Mouse (Mus musculus) R1 (cell line): Measurements from ENCODE around the gene Csta1.
"Not testable (repeated sequence)": the region's sequence is repeated elsewhere in the genome, so short reads cannot be mapped to it uniquely, and the experiment has no call there.

Experiments
- DNase-seq: peaks from one replicate; pipeline ENCODE4 v3.0.0-alpha.2; 2018; ENCODE audit warnings: low read depth, low spot score

The Csta1 gene

GRCm38 (mm10) chr16:36131141-36131540, at the start of gene Csta1:
Gene Csta1 (minus strand): TSS chr16:36131241.
- DNase-seq, result no peak

- no peak for DNase-seq
Observed at GRCm38 (mm10) chr16:36179910-36180309, 48.9 kb upstream of the Csta1 start.

- no peak for DNase-seq
Observed at GRCm38 (mm10) chr16:36176108-36176507, 45.1 kb upstream of the Csta1 start.

GRCm38 (mm10) chr16:36167841-36168240, 36.8 kb upstream of the Csta1 start:
- peak; percentile 95 for DNase-seq

- no peak for DNase-seq
Observed at GRCm38 (mm10) chr16:36156402-36156975, 25.4 kb upstream of the Csta1 start, which contains the start of gene Stfa2l1. Gene Stfa2l1 (plus strand): TSS chr16:36156811.

- no peak for DNase-seq
Observed at GRCm38 (mm10) chr16:36138201-36138600, 7.2 kb upstream of the Csta1 start.

GRCm38 (mm10) chr16:36128092-36128491, 2.9 kb downstream of the Csta1 start:
- DNase-seq, result peak; percentile 30

- peak; percentile 46 for DNase-seq
Observed at GRCm38 (mm10) chr16:36115751-36116150, 15.3 kb downstream of the Csta1 start.

- DNase-seq, result not testable (repeated sequence)
Observed at GRCm38 (mm10) chr16:36111486-36111885, 19.6 kb downstream of the Csta1 start.

GRCm38 (mm10) chr16:36102211-36102610, 28.8 kb downstream of the Csta1 start:
- peak; percentile 94 for DNase-seq

GRCm38 (mm10) chr16:36101526-36101925, 29.5 kb downstream of the Csta1 start:
- peak; percentile 52 for DNase-seq

GRCm38 (mm10) chr16:36097813-36098499, 33.1 kb downstream of the Csta1 start:
- not testable (repeated sequence) for DNase-seq

GRCm38 (mm10) chr16:36094079-36094478, 37.0 kb downstream of the Csta1 start:
- DNase-seq, result no peak

GRCm38 (mm10) chr16:36090785-36091509, 40.1 kb downstream of the Csta1 start:
- peak; percentile 87 for DNase-seq

- DNase-seq, result peak; percentile 63
Observed at GRCm38 (mm10) chr16:36089850-36090616, 41.0 kb downstream of the Csta1 start.

GRCm38 (mm10) chr16:36089065-36089464, 42.0 kb downstream of the Csta1 start:
- peak; percentile 90 for DNase-seq

- DNase-seq, result no peak
Observed at GRCm38 (mm10) chr16:36087846-36088245, 43.2 kb downstream of the Csta1 start.

- no peak for DNase-seq
Observed at GRCm38 (mm10) chr16:36079916-36080315, 51.1 kb downstream of the Csta1 start.

- DNase-seq, result no peak
Observed at GRCm38 (mm10) chr16:36074772-36075171, 56.3 kb downstream of the Csta1 start.

GRCm38 (mm10) chr16:36072410-36073011, 58.5 kb downstream of the Csta1 start:
- DNase-seq, result no peak
